Mouse (Mus musculus) hindlimb bud, embryonic 11.5 days (tissue): ENCODE data around the gene 1700003F12Rik.

Experiments used
- DNase-seq: peaks from one replicate; pipeline ENCODE4 v3.0.0-alpha.2; 2012; ENCODE audit warnings: low read depth, low spot score; ENCODE audit errors: extremely low spot score

Gene 1700003F12Rik

GRCm38 (mm10) chr2:154574271-154574670 is 27.4 kb downstream of the 1700003F12Rik start:
- no peak for DNase-seq

- no peak for DNase-seq
These were observed 30.2 kb downstream of the 1700003F12Rik start for GRCm38 (mm10) chr2:154576876-154577743.

- DNase-seq = no peak
These were observed 30.8 kb downstream of the 1700003F12Rik start for GRCm38 (mm10) chr2:154577744-154578067.

- no peak for DNase-seq
These were observed 33.7 kb downstream of the 1700003F12Rik start for GRCm38 (mm10) chr2:154580586-154580985.

- DNase-seq = no peak
These were observed 34.5 kb downstream of the 1700003F12Rik start for GRCm38 (mm10) chr2:154581421-154581820.

GRCm38 (mm10) chr2:154583906-154584872 is 37.3 kb downstream of the 1700003F12Rik start:
- no peak for DNase-seq

- no peak for DNase-seq
These were observed 38.2 kb downstream of the 1700003F12Rik start for GRCm38 (mm10) chr2:154584931-154585601.

- DNase-seq = no peak
These were observed 39.5 kb downstream of the 1700003F12Rik start for GRCm38 (mm10) chr2:154586405-154586804.

- no peak for DNase-seq
These were observed 42.2 kb downstream of the 1700003F12Rik start for GRCm38 (mm10) chr2:154589051-154589450.

GRCm38 (mm10) chr2:154591239-154591638 is 44.4 kb downstream of the 1700003F12Rik start:
- no peak for DNase-seq

- no peak for DNase-seq
These were observed 46.1 kb downstream of the 1700003F12Rik start for GRCm38 (mm10) chr2:154593025-154593424.

- DNase-seq = no peak
These were observed 48.9 kb downstream of the 1700003F12Rik start for GRCm38 (mm10) chr2:154595775-154596174.

GRCm38 (mm10) chr2:154597399-154597798 is 50.5 kb downstream of the 1700003F12Rik start:
- DNase-seq = no peak
